Mouse (Mus musculus) embryonic facial prominence, embryonic 12.5 days (tissue): ENCODE results near the gene Ripor1. TPM values are rescaled to one million over a fixed set of nuclear protein-coding genes. Genes with fewer than 3 reads are reported as not detected.

Experiments used
- ATAC-seq: fragments of 200-750 bp; cut with Nextera tagmentation; 2 replicates; pipeline ENCODE4 v1.8.0; 2017; ENCODE audit not compliant: insufficient number of reproducible peaks, insufficient read depth, low FRiP score, low TSS enrichment
- H3K27ac ChIP-seq: fragments of 300-500 bp; sonication (generic); 2 replicates; pipeline ENCODE4 v1.5.1; 2016; ENCODE audit warnings: mild to moderate bottlenecking
- H3K27me3 ChIP-seq: fragments of 300-500 bp; sonication (generic); 2 replicates; pipeline ENCODE4 v1.6.1; 2016; ENCODE audit warnings: mild to moderate bottlenecking, moderate library complexity
- H3K36me3 ChIP-seq: fragments of 300-500 bp; sonication (generic); 2 replicates; pipeline ENCODE4 v1.6.1; 2016; ENCODE audit warnings: mild to moderate bottlenecking
- H3K4me1 ChIP-seq: fragments of 300-500 bp; sonication (generic); 2 replicates; pipeline ENCODE4 v1.6.1; 2016
- H3K4me2 ChIP-seq: fragments of 300-500 bp; sonication (generic); replicated peaks from 2 replicates; pipeline ENCODE4 v1.6.1; 2016; ENCODE audit warnings: mild to moderate bottlenecking, moderate library complexity
- H3K4me3 ChIP-seq: fragments of 300-500 bp; sonication (generic); 2 replicates; pipeline ENCODE4 v1.5.1; 2016; ENCODE audit warnings: mild to moderate bottlenecking
- H3K9ac ChIP-seq: fragments of 300-500 bp; sonication (generic); 2 replicates; pipeline ENCODE4 v1.6.1; 2016; ENCODE audit warnings: mild to moderate bottlenecking, moderate library complexity
- H3K9me3 ChIP-seq: fragments of 300-500 bp; sonication (generic); 2 replicates; pipeline ENCODE4 v1.6.1; 2016; ENCODE audit warnings: mild to moderate bottlenecking, moderate library complexity
- WGBS: fragments of 180-500 bp; shearing (Covaris S2); methylation state at CpG from one replicate; pipeline ENCODE4 v1.1.7; 2016; 5-methylcytosine and 5-hydroxymethylcytosine counted together
- polyA plus RNA-seq: library from polyadenylated mRNA; unstranded; fragments of >200 nt; fragmentation: Nextera tagmentation; extraction: Ambion mirVana; gene quantifications from 2 replicates; pipeline ENCODE4 v1.2.1, GENCODE M21; 2016

Ripor1 gene
- polyA plus RNA-seq, 1 experiment from 2014 or later = 15.3 TPM

- 7% methylated on average over 10 of the region's 10 CpGs for WGBS
- Histone ChIP-seq H3K27ac (no peak overlapping the region), H3K4me2 (peak overlapping the region; percentile 97), H3K9me3 (no peaks in the 10 kb centered on the region), H3K9ac (peak overlapping the region; percentile 82), H3K36me3 (no peaks in the 10 kb centered on the region), H3K27me3 (peaks cover 4% of the 10 kb centered on the region), H3K4me3 (peak overlapping the region; percentile 78), H3K4me1 (peaks cover 20% of the 10 kb centered on the region)
- ATAC-seq = no peak
Measured at GRCm38 (mm10) chr8:105607062-105607461, 2.0 kb downstream of the Ripor1 start.

GRCm38 (mm10) chr8:105607684-105608083 lies 2.6 kb downstream of the Ripor1 start:
- WGBS = 29% methylated on average over 4 of the region's 4 CpGs
- H3K4me2 ChIP-seq = no peak overlapping the region
- H3K4me1 ChIP-seq = peaks cover 20% of the 10 kb centered on the region
- H3K27ac ChIP-seq = no peak overlapping the region
- no peak for ATAC-seq
- peaks cover 11% of the 10 kb centered on the region for H3K27me3 ChIP-seq
- H3K4me3 ChIP-seq = no peak overlapping the region
- no peaks in the 10 kb centered on the region for H3K9me3 ChIP-seq
- no peak overlapping the region for H3K9ac ChIP-seq
- no peaks in the 10 kb centered on the region for H3K36me3 ChIP-seq

GRCm38 (mm10) chr8:105609355-105609754 lies 4.3 kb downstream of the Ripor1 start:
- H3K27ac ChIP-seq = no peak overlapping the region
- peaks cover 17% of the 10 kb centered on the region for H3K27me3 ChIP-seq
- H3K4me3 ChIP-seq = no peak overlapping the region
- 71% methylated on average over 2 of the region's 2 CpGs for WGBS
- no peaks in the 10 kb centered on the region for H3K36me3 ChIP-seq
- H3K4me2 ChIP-seq = no peak overlapping the region
- H3K9ac ChIP-seq = no peak overlapping the region
- H3K4me1 ChIP-seq = peaks cover 32% of the 10 kb centered on the region
- H3K9me3 ChIP-seq = no peaks in the 10 kb centered on the region
- no peak for ATAC-seq

- Histone ChIP-seq H3K9ac (no peak overlapping the region), H3K4me3 (no peak overlapping the region), H3K36me3 (no peaks in the 10 kb centered on the region), H3K27ac (no peak overlapping the region), H3K27me3 (peaks cover 21% of the 10 kb centered on the region), H3K4me2 (no peak overlapping the region), H3K9me3 (no peaks in the 10 kb centered on the region), H3K4me1 (peaks cover 34% of the 10 kb centered on the region)
- 65% methylated on average over 4 of the region's 4 CpGs for WGBS
- no peak for ATAC-seq
Measured at GRCm38 (mm10) chr8:105609771-105610170, 4.7 kb downstream of the Ripor1 start.

- Histone ChIP-seq H3K4me2 (no peak overlapping the region), H3K36me3 (peaks cover 12% of the 10 kb centered on the region), H3K9me3 (no peaks in the 10 kb centered on the region), H3K27me3 (peaks cover 29% of the 10 kb centered on the region), H3K27ac (no peak overlapping the region), H3K4me1 (peaks cover 23% of the 10 kb centered on the region), H3K9ac (no peak overlapping the region), H3K4me3 (no peak overlapping the region)
- ATAC-seq = no peak
- WGBS = 86% methylated on average over 9 of the region's 9 CpGs
Measured at GRCm38 (mm10) chr8:105611836-105612235, 6.8 kb downstream of the Ripor1 start.

GRCm38 (mm10) chr8:105613037-105613436 lies 8.0 kb downstream of the Ripor1 start:
- Histone ChIP-seq H3K36me3 (peaks cover 24% of the 10 kb centered on the region), H3K9ac (no peak overlapping the region), H3K4me2 (peak overlapping the region; percentile 99), H3K27ac (no peak overlapping the region), H3K9me3 (no peaks in the 10 kb centered on the region), H3K27me3 (peaks cover 29% of the 10 kb centered on the region), H3K4me1 (peaks cover 14% of the 10 kb centered on the region), H3K4me3 (peak overlapping the region; percentile 17; the same call in 1 of the 2 replicates)
- 4% methylated on average over 20 of the region's 20 CpGs for WGBS
- ATAC-seq = no peak

GRCm38 (mm10) chr8:105613830-105614511 lies 8.9 kb downstream of the Ripor1 start:
- Histone ChIP-seq H3K36me3 (peaks cover 33% of the 10 kb centered on the region), H3K27me3 (peaks cover 29% of the 10 kb centered on the region), H3K9ac (peak overlapping the region; percentile 68), H3K4me1 (peaks cover 14% of the 10 kb centered on the region), H3K4me3 (peak overlapping the region; percentile 52), H3K27ac (no peak overlapping the region), H3K4me2 (peak overlapping the region; percentile 99), H3K9me3 (no peaks in the 10 kb centered on the region)
- peak; percentile 61; the same call in 1 of the 2 replicates for ATAC-seq
- WGBS = 1% methylated on average over 49 of the region's 50 CpGs

GRCm38 (mm10) chr8:105615942-105616341 lies 10.9 kb downstream of the Ripor1 start:
- WGBS = 92% methylated on average over 9 of the region's 9 CpGs

GRCm38 (mm10) chr8:105617451-105618278 lies 12.6 kb downstream of the Ripor1 start:
- 90% methylated on average over 21 of the region's 21 CpGs for WGBS
- no peak overlapping the region for H3K27ac ChIP-seq
- no peaks in the 10 kb centered on the region for H3K9me3 ChIP-seq
- H3K27me3 ChIP-seq = peaks cover 18% of the 10 kb centered on the region
- peaks cover 64% of the 10 kb centered on the region for H3K36me3 ChIP-seq
- no peak for ATAC-seq
- H3K9ac ChIP-seq = no peak overlapping the region
- H3K4me1 ChIP-seq = peaks cover 22% of the 10 kb centered on the region
- no peak overlapping the region for H3K4me2 ChIP-seq
- H3K4me3 ChIP-seq = no peak overlapping the region

More at GRCm38 (mm10) chr8:105615942-105616341, 10.9 kb downstream of the Ripor1 start:
- Histone ChIP-seq H3K4me1 (peaks cover 14% of the 10 kb centered on the region), H3K4me3 (no peak overlapping the region), H3K9me3 (no peaks in the 10 kb centered on the region), H3K36me3 (peaks cover 53% of the 10 kb centered on the region), H3K27ac (no peak overlapping the region), H3K9ac (no peak overlapping the region), H3K27me3 (peaks cover 29% of the 10 kb centered on the region), H3K4me2 (no peak overlapping the region)
- ATAC-seq = no peak

- peaks cover 64% of the 10 kb centered on the region for H3K36me3 ChIP-seq
- H3K9me3 ChIP-seq = no peaks in the 10 kb centered on the region
- WGBS = 87% methylated on average over 5 of the region's 5 CpGs
- H3K9ac ChIP-seq = no peak overlapping the region
- H3K4me3 ChIP-seq = no peak overlapping the region
- H3K4me1 ChIP-seq = peaks cover 24% of the 10 kb centered on the region
- no peak overlapping the region for H3K27ac ChIP-seq
- H3K27me3 ChIP-seq = peaks cover 14% of the 10 kb centered on the region
- H3K4me2 ChIP-seq = no peak overlapping the region
- ATAC-seq = no peak
Measured at GRCm38 (mm10) chr8:105618279-105618634, 13.2 kb downstream of the Ripor1 start.

- Histone ChIP-seq H3K9ac (no peak overlapping the region), H3K27me3 (peaks cover 14% of the 10 kb centered on the region), H3K4me3 (no peak overlapping the region), H3K27ac (no peak overlapping the region), H3K4me1 (peaks cover 22% of the 10 kb centered on the region), H3K4me2 (no peak overlapping the region), H3K9me3 (no peaks in the 10 kb centered on the region), H3K36me3 (peaks cover 64% of the 10 kb centered on the region)
- no peak for ATAC-seq
- WGBS = 92% methylated on average over 19 of the region's 19 CpGs
Measured at GRCm38 (mm10) chr8:105618892-105619591, 14.0 kb downstream of the Ripor1 start.
